Mouse (Mus musculus): ENCODE data around the gene Fgd5. TPM values are rescaled to one million over a fixed set of nuclear protein-coding genes. Genes with fewer than 3 reads are reported as not detected.
A peak's percentile ranks its signal among the peaks of the same experiment; 100 is the strongest.

Fgd5 gene
- polyA plus RNA-seq, 1 experiment from 2014 or later, result 17.2 TPM

- Histone ChIP-seq H3K9me3 (ENCODE audit: control insufficient read depth, low read length) (no peaks in the 10 kb centered on the region), H3K4me2 (ENCODE audit: low read depth, low read length) (peak overlapping the region; percentile 79), H3K4me3 (ENCODE audit: low read depth, low read length) (peak overlapping the region; percentile 99), H3K27ac (ENCODE audit: low read depth, low read length) (peak overlapping the region; percentile 98), H3K36me3 (ENCODE audit: control insufficient read depth, insufficient read depth, low read length) (no peaks in the 10 kb centered on the region), H3K27me3 (ENCODE audit: control insufficient read depth, insufficient read depth, low read length) (no peaks in the 10 kb centered on the region), H3K9ac (replicated peaks; ENCODE audit: low read depth, low read length) (peak overlapping the region; percentile 99), H3K4me1 (ENCODE audit: control insufficient read depth, insufficient read depth, low read length) (peaks cover 27% of the 10 kb centered on the region)
- WGBS, result 0% methylated on average over 32 of the region's 81 CpGs
- peak; percentile 98 for ATAC-seq (ENCODE audit: low read depth)
These were observed 113.2 kb downstream of the Fgd5 start for GRCm38 (mm10) chr6:92091767-92092489.

- Histone ChIP-seq H3K27ac (ENCODE audit: low read depth, low read length) (peak overlapping the region; percentile 98), H3K4me1 (ENCODE audit: control insufficient read depth, insufficient read depth, low read length) (peaks cover 27% of the 10 kb centered on the region), H3K4me2 (ENCODE audit: low read depth, low read length) (peak overlapping the region; percentile 79), H3K9ac (replicated peaks; ENCODE audit: low read depth, low read length) (peak overlapping the region; percentile 99), H3K4me3 (ENCODE audit: low read depth, low read length) (peak overlapping the region; percentile 99), H3K27me3 (ENCODE audit: control insufficient read depth, insufficient read depth, low read length) (no peaks in the 10 kb centered on the region), H3K36me3 (ENCODE audit: control insufficient read depth, insufficient read depth, low read length) (no peaks in the 10 kb centered on the region), H3K9me3 (ENCODE audit: control insufficient read depth, low read length) (no peaks in the 10 kb centered on the region)
- ATAC-seq (ENCODE audit: low read depth), result no peak
- WGBS, result 27% methylated on average over 3 of the region's 3 CpGs
These were observed 114.1 kb downstream of the Fgd5 start for GRCm38 (mm10) chr6:92092737-92093136.

GRCm38 (mm10) chr6:92093869-92094268 lies 115.2 kb downstream of the Fgd5 start:
- Histone ChIP-seq H3K4me3 (ENCODE audit: low read depth, low read length) (no peak overlapping the region), H3K27me3 (ENCODE audit: control insufficient read depth, insufficient read depth, low read length) (no peaks in the 10 kb centered on the region), H3K4me1 (ENCODE audit: control insufficient read depth, insufficient read depth, low read length) (peaks cover 27% of the 10 kb centered on the region), H3K9ac (replicated peaks; ENCODE audit: low read depth, low read length) (no peak overlapping the region), H3K27ac (ENCODE audit: low read depth, low read length) (no peak overlapping the region), H3K36me3 (ENCODE audit: control insufficient read depth, insufficient read depth, low read length) (no peaks in the 10 kb centered on the region), H3K4me2 (ENCODE audit: low read depth, low read length) (0 out of 2 replicates have a peak overlapping the region, but pooled peaks have one; percentile 79), H3K9me3 (ENCODE audit: control insufficient read depth, low read length) (no peaks in the 10 kb centered on the region)
- 93% methylated on average over 2 of the region's 2 CpGs for WGBS
- no peak for ATAC-seq (ENCODE audit: low read depth)

- WGBS, result 69% methylated on average over 2 of the region's 2 CpGs
- no peak overlapping the region for H3K27ac ChIP-seq (ENCODE audit: low read depth, low read length)
- H3K36me3 ChIP-seq (ENCODE audit: control insufficient read depth, insufficient read depth, low read length), result no peaks in the 10 kb centered on the region
- no peak overlapping the region for H3K9ac ChIP-seq (replicated peaks; ENCODE audit: low read depth, low read length)
- H3K9me3 ChIP-seq (ENCODE audit: control insufficient read depth, low read length), result no peaks in the 10 kb centered on the region
- H3K4me1 ChIP-seq (ENCODE audit: control insufficient read depth, insufficient read depth, low read length), result no peaks in the 10 kb centered on the region
- no peak overlapping the region for H3K4me3 ChIP-seq (ENCODE audit: low read depth, low read length)
- ATAC-seq (ENCODE audit: low read depth), result no peak
- no peaks in the 10 kb centered on the region for H3K27me3 ChIP-seq (ENCODE audit: control insufficient read depth, insufficient read depth, low read length)
- no peak overlapping the region for H3K4me2 ChIP-seq (ENCODE audit: low read depth, low read length)
These were observed 122.1 kb downstream of the Fgd5 start for GRCm38 (mm10) chr6:92100679-92101360.

GRCm38 (mm10) chr6:92124547-92124946 lies 145.9 kb downstream of the Fgd5 start:
- Histone ChIP-seq H3K36me3 (ENCODE audit: control insufficient read depth, insufficient read depth, low read length) (no peaks in the 10 kb centered on the region), H3K4me2 (ENCODE audit: low read depth, low read length) (no peak overlapping the region), H3K9me3 (ENCODE audit: control insufficient read depth, low read length) (no peaks in the 10 kb centered on the region), H3K27me3 (ENCODE audit: control insufficient read depth, insufficient read depth, low read length) (no peaks in the 10 kb centered on the region), H3K4me1 (ENCODE audit: control insufficient read depth, insufficient read depth, low read length) (no peaks in the 10 kb centered on the region), H3K27ac (ENCODE audit: low read depth, low read length) (no peak overlapping the region), H3K4me3 (ENCODE audit: low read depth, low read length) (no peak overlapping the region), H3K9ac (replicated peaks; ENCODE audit: low read depth, low read length) (no peak overlapping the region)
- no peak for ATAC-seq (ENCODE audit: low read depth)

Other genes with a start within 250 kb of the Fgd5 start
- 9.8 and 10.4 TPM in 2 replicates for gene Grip2, start 151.6 kb upstream of the Fgd5 start, polyA plus RNA-seq (2014; fragmentation: Nextera tagmentation; extraction: Ambion mirVana)
- 41.2 and 44.2 TPM in 2 replicates for gene Ccdc174, start 100.8 kb upstream of the Fgd5 start, polyA plus RNA-seq (2014; fragmentation: Nextera tagmentation; extraction: Ambion mirVana)
- gene 4930590J08Rik, start 76.1 kb upstream of the Fgd5 start, polyA plus RNA-seq (2014; fragmentation: Nextera tagmentation; extraction: Ambion mirVana), result 1.7 and 2.2 TPM in 2 replicates
- gene Nr2c2, start 112.5 kb downstream of the Fgd5 start, polyA plus RNA-seq (2014; fragmentation: Nextera tagmentation; extraction: Ambion mirVana), result 34.1 and 36.4 TPM in 2 replicates
- gene Mrps25, start 205.2 kb downstream of the Fgd5 start, polyA plus RNA-seq (2014; fragmentation: Nextera tagmentation; extraction: Ambion mirVana), result 64.1 and 66.0 TPM in 2 replicates
- gene Rbsn, start 236.0 kb downstream of the Fgd5 start, polyA plus RNA-seq (2014; fragmentation: Nextera tagmentation; extraction: Ambion mirVana), result 21.7 and 27.1 TPM in 2 replicates

All from neural tube, embryonic 14.5 days (tissue).